Mouse (Mus musculus) midbrain, embryonic 13.5 days (tissue): ENCODE measurements around the gene Tspan10. TPM values are rescaled to one million over a fixed set of nuclear protein-coding genes. Genes with fewer than 3 reads are reported as not detected.

Experiments used
- ATAC-seq: fragments of 200-750 bp; cut with Nextera tagmentation; 2 replicates; pipeline ENCODE4 v1.8.0; 2017; ENCODE audit warnings: mild to moderate bottlenecking, moderate TSS enrichment, moderate library complexity
- H3K27ac ChIP-seq: fragments of 300-500 bp; sonication (generic); 2 replicates; pipeline ENCODE4 v1.5.1; 2015; ENCODE audit warnings: inconsistent platforms, mild to moderate bottlenecking, moderate library complexity
- H3K27me3 ChIP-seq: fragments of 300-500 bp; sonication (generic); 2 replicates; pipeline ENCODE4 v1.6.1; 2015; ENCODE audit warnings: mild to moderate bottlenecking, inconsistent platforms
- H3K36me3 ChIP-seq: fragments of 300-500 bp; sonication (generic); 2 replicates; pipeline ENCODE4 v1.6.1; 2015; ENCODE audit warnings: mild to moderate bottlenecking, inconsistent platforms
- H3K4me1 ChIP-seq: fragments of 300-500 bp; sonication (generic); replicated peaks from 2 replicates; pipeline ENCODE4 v1.6.1; 2015; ENCODE audit warnings: inconsistent platforms
- H3K4me2 ChIP-seq: fragments of 300-500 bp; sonication (generic); replicated peaks from 2 replicates; pipeline ENCODE4 v1.6.1; 2015; ENCODE audit warnings: moderate library complexity, mild to moderate bottlenecking, inconsistent platforms
- H3K4me3 ChIP-seq: fragments of 300-500 bp; sonication (generic); replicated peaks from 2 replicates; pipeline ENCODE4 v1.5.1; 2015; ENCODE audit warnings: mild to moderate bottlenecking, inconsistent platforms
- H3K9ac ChIP-seq: fragments of 300-500 bp; sonication (generic); replicated peaks from 2 replicates; pipeline ENCODE4 v1.6.1; 2015; ENCODE audit warnings: mild to moderate bottlenecking, inconsistent platforms
- H3K9me3 ChIP-seq: fragments of 300-500 bp; sonication (generic); 2 replicates; pipeline ENCODE4 v1.6.1; 2016; ENCODE audit warnings: mild to moderate bottlenecking, inconsistent platforms
- WGBS: fragments of 180-500 bp; shearing (Covaris S2); methylation state at CpG from one replicate; pipeline ENCODE4 v1.1.7; 2015; 5-methylcytosine and 5-hydroxymethylcytosine counted together
- polyA plus RNA-seq: library from polyadenylated mRNA; unstranded; fragments of >200 nt; fragmentation: Nextera tagmentation; extraction: Ambion mirVana; gene quantifications from 2 replicates; pipeline ENCODE4 v1.2.1, GENCODE M21; 2015

Gene Tspan10
- polyA plus RNA-seq, 1 experiment from 2014 or later, result not detected

GRCm38 (mm10) chr11:120426727-120427126, 15.7 kb upstream of the Tspan10 start:
- H3K27me3 ChIP-seq, result no peaks in the 10 kb centered on the region
- 91% methylated on average over 3 of the region's 3 CpGs for WGBS
- no peak for ATAC-seq
- no peak overlapping the region for H3K4me3 ChIP-seq
- no peak overlapping the region for H3K9ac ChIP-seq
- H3K36me3 ChIP-seq, result peaks cover 77% of the 10 kb centered on the region
- H3K4me2 ChIP-seq, result no peak overlapping the region
- H3K27ac ChIP-seq, result no peak overlapping the region
- no peaks in the 10 kb centered on the region for H3K9me3 ChIP-seq
- H3K4me1 ChIP-seq, result no peaks in the 10 kb centered on the region

- Histone ChIP-seq H3K4me1 (peaks cover 13% of the 10 kb centered on the region), H3K9me3 (no peaks in the 10 kb centered on the region), H3K36me3 (peaks cover 26% of the 10 kb centered on the region), H3K9ac (peak within 1 kb of the TSS; percentile 99), H3K4me3 (peak within 1 kb of the TSS; percentile 96), H3K4me2 (peak within 1 kb of the TSS; percentile 80), H3K27ac (peak within 1 kb of the TSS; percentile 85), H3K27me3 (no peaks in the 10 kb centered on the region)
- under 1% methylated on average over 71 of the region's 77 CpGs for WGBS
- peak; percentile 88 for ATAC-seq
Measured at GRCm38 (mm10) chr11:120437152-120437856, 5.1 kb upstream of the Tspan10 start, which contains the start of gene Nploc4. Gene Nploc4 (minus strand): TSS chr11:120437708.

- peak overlapping the region; percentile 85; the same call in 1 of the 2 replicates for H3K27ac ChIP-seq
Measured at GRCm38 (mm10) chr11:120437857-120438385, 4.5 kb upstream of the Tspan10 start.

GRCm38 (mm10) chr11:120442765-120443280, 379 bp downstream of the Tspan10 start:
- H3K9ac ChIP-seq, result no peak overlapping the region
- H3K36me3 ChIP-seq, result no peaks in the 10 kb centered on the region
- WGBS, result 86% methylated on average over 3 of the region's 3 CpGs
- no peaks in the 10 kb centered on the region for H3K9me3 ChIP-seq
- H3K4me2 ChIP-seq, result no peak overlapping the region
- no peaks in the 10 kb centered on the region for H3K4me1 ChIP-seq
- no peak for ATAC-seq
- H3K27me3 ChIP-seq, result no peaks in the 10 kb centered on the region
- H3K4me3 ChIP-seq, result no peak overlapping the region
- H3K27ac ChIP-seq, result no peak overlapping the region

More at GRCm38 (mm10) chr11:120437857-120438385, 4.5 kb upstream of the Tspan10 start:
- Histone ChIP-seq H3K9ac (peak overlapping the region; percentile 99), H3K4me3 (peak overlapping the region; percentile 96), H3K36me3 (peaks cover 20% of the 10 kb centered on the region), H3K4me2 (peak overlapping the region; percentile 80), H3K9me3 (no peaks in the 10 kb centered on the region), H3K27me3 (no peaks in the 10 kb centered on the region), H3K4me1 (peaks cover 13% of the 10 kb centered on the region)
- ATAC-seq, result no peak
- WGBS, result 30% methylated on average over 12 of the region's 12 CpGs

- no peak overlapping the region for H3K4me3 ChIP-seq
- no peaks in the 10 kb centered on the region for H3K36me3 ChIP-seq
- no peak for ATAC-seq
- H3K9me3 ChIP-seq, result no peaks in the 10 kb centered on the region
- no peak overlapping the region for H3K4me2 ChIP-seq
- no peaks in the 10 kb centered on the region for H3K27me3 ChIP-seq
- no peak overlapping the region for H3K9ac ChIP-seq
- no peaks in the 10 kb centered on the region for H3K4me1 ChIP-seq
- WGBS, result 69% methylated on average over 6 of the region's 6 CpGs
- no peak overlapping the region for H3K27ac ChIP-seq
Measured at GRCm38 (mm10) chr11:120444106-120444505, 1.7 kb downstream of the Tspan10 start.

- Histone ChIP-seq H3K4me3 (no peak overlapping the region), H3K4me2 (no peak overlapping the region), H3K4me1 (no peaks in the 10 kb centered on the region), H3K27ac (no peak overlapping the region), H3K27me3 (no peaks in the 10 kb centered on the region), H3K9ac (0 out of 2 replicates have a peak overlapping the region, but pooled peaks have one; percentile 4), H3K9me3 (no peaks in the 10 kb centered on the region), H3K36me3 (no peaks in the 10 kb centered on the region)
- 92% methylated on average over 3 of the region's 3 CpGs for WGBS
- no peak for ATAC-seq
Measured at GRCm38 (mm10) chr11:120445475-120445874, 3.0 kb downstream of the Tspan10 start.

- no peaks in the 10 kb centered on the region for H3K4me1 ChIP-seq
- H3K36me3 ChIP-seq, result no peaks in the 10 kb centered on the region
- WGBS, result 81% methylated on average over 7 of the region's 7 CpGs
- H3K27ac ChIP-seq, result no peak overlapping the region
- H3K27me3 ChIP-seq, result no peaks in the 10 kb centered on the region
- no peak overlapping the region for H3K4me3 ChIP-seq
- no peak overlapping the region for H3K4me2 ChIP-seq
- H3K9me3 ChIP-seq, result no peaks in the 10 kb centered on the region
- no peak for ATAC-seq
- H3K9ac ChIP-seq, result no peak overlapping the region
Measured at GRCm38 (mm10) chr11:120447179-120447578, 4.7 kb downstream of the Tspan10 start.

- Histone ChIP-seq H3K9me3 (no peaks in the 10 kb centered on the region), H3K4me1 (peaks cover 10% of the 10 kb centered on the region), H3K9ac (no peak overlapping the region), H3K4me2 (no peak overlapping the region), H3K27me3 (no peaks in the 10 kb centered on the region), H3K27ac (no peak overlapping the region), H3K36me3 (0 out of 2 replicates have a peak, but pooled peaks cover 3% of the 10 kb centered on the region), H3K4me3 (no peak overlapping the region)
- no peak for ATAC-seq
- WGBS, result 46% methylated on average over 3 of the region's 3 CpGs
Measured at GRCm38 (mm10) chr11:120452246-120452645, 9.8 kb downstream of the Tspan10 start.

GRCm38 (mm10) chr11:120453306-120453705, 10.9 kb downstream of the Tspan10 start, which contains the start of gene Pde6g:
Gene Pde6g (minus strand): TSS chr11:120453500.
- no peak for ATAC-seq
- H3K36me3 ChIP-seq, result 0 out of 2 replicates have a peak, but pooled peaks cover 3% of the 10 kb centered on the region
- no peak within 1 kb of the TSS for H3K4me2 ChIP-seq
- 89% methylated on average over 4 of the region's 4 CpGs for WGBS
- H3K9ac ChIP-seq, result no peak within 1 kb of the TSS
- H3K4me3 ChIP-seq, result no peak within 1 kb of the TSS
- H3K9me3 ChIP-seq, result no peaks in the 10 kb centered on the region
- no peak within 1 kb of the TSS for H3K27ac ChIP-seq
- peaks cover 13% of the 10 kb centered on the region for H3K4me1 ChIP-seq
- no peaks in the 10 kb centered on the region for H3K27me3 ChIP-seq

GRCm38 (mm10) chr11:120454965-120455364, 12.5 kb downstream of the Tspan10 start:
- ATAC-seq, result no peak
- no peak overlapping the region for H3K9ac ChIP-seq
- H3K36me3 ChIP-seq, result peaks cover 9% of the 10 kb centered on the region
- H3K27ac ChIP-seq, result no peak overlapping the region
- peaks cover 25% of the 10 kb centered on the region for H3K4me1 ChIP-seq
- no peak overlapping the region for H3K4me3 ChIP-seq
- no peaks in the 10 kb centered on the region for H3K9me3 ChIP-seq
- no peaks in the 10 kb centered on the region for H3K27me3 ChIP-seq
- no peak overlapping the region for H3K4me2 ChIP-seq
- 93% methylated on average over 4 of the region's 4 CpGs for WGBS

GRCm38 (mm10) chr11:120455413-120455812, 13.0 kb downstream of the Tspan10 start:
- Histone ChIP-seq H3K27me3 (no peaks in the 10 kb centered on the region), H3K27ac (no peak overlapping the region), H3K4me2 (no peak overlapping the region), H3K36me3 (peaks cover 12% of the 10 kb centered on the region), H3K9me3 (no peaks in the 10 kb centered on the region), H3K4me3 (no peak overlapping the region), H3K4me1 (peaks cover 25% of the 10 kb centered on the region), H3K9ac (no peak overlapping the region)
- no peak for ATAC-seq
- 93% methylated on average over 7 of the region's 7 CpGs for WGBS

- WGBS, result 41% methylated on average over 14 of the region's 14 CpGs
- peak overlapping the region; percentile 95 for H3K4me2 ChIP-seq
- H3K9me3 ChIP-seq, result no peaks in the 10 kb centered on the region
- H3K4me1 ChIP-seq, result peaks cover 25% of the 10 kb centered on the region
- no peak for ATAC-seq
- peak overlapping the region; percentile 80 for H3K4me3 ChIP-seq
- 0 out of 2 replicates have a peak overlapping the region, but pooled peaks have one; percentile 71 for H3K27ac ChIP-seq
- H3K27me3 ChIP-seq, result no peaks in the 10 kb centered on the region
- H3K36me3 ChIP-seq, result peaks cover 30% of the 10 kb centered on the region
- H3K9ac ChIP-seq, result peak overlapping the region; percentile 89
Measured at GRCm38 (mm10) chr11:120457370-120457769, 14.9 kb downstream of the Tspan10 start.
